Mouse (Mus musculus) thymus, adult 2 months (tissue): ENCODE data around the gene Rgl3. TPM values are rescaled to one million over a fixed set of nuclear protein-coding genes. Genes with fewer than 3 reads are reported as not detected.

Experiments used
- DNase-seq: peaks from one replicate; pipeline ENCODE4 v3.0.0; 2021
- H3K27ac ChIP-seq: fragments of 200-500 bp; 2 replicates; pipeline ENCODE4 v1.5.1; 2012; ENCODE audit warnings: low read length, control low read depth; ENCODE audit not compliant: control insufficient read depth, insufficient read depth
- H3K27me3 ChIP-seq: fragments of 200-500 bp; 2 replicates; pipeline ENCODE4 v1.6.1; 2012; ENCODE audit warnings: mild to moderate bottlenecking, low read length, moderate library complexity, mixed read lengths; ENCODE audit not compliant: control insufficient read depth, insufficient read depth
- H3K36me3 ChIP-seq: fragments of 200-500 bp; 2 replicates; pipeline ENCODE4 v1.6.1; 2012; ENCODE audit warnings: mild to moderate bottlenecking, low read length, moderate library complexity; ENCODE audit not compliant: control insufficient read depth, insufficient read depth
- H3K4me1 ChIP-seq: fragments of 200-500 bp; replicated peaks from 2 replicates; pipeline ENCODE4 v1.6.1; 2012; ENCODE audit warnings: low read length; ENCODE audit not compliant: control insufficient read depth, insufficient read depth
- H3K4me3 ChIP-seq: fragments of 200-500 bp; 2 replicates; pipeline ENCODE4 v1.5.1; 2012; ENCODE audit warnings: mild to moderate bottlenecking, low read length, control low read depth, moderate library complexity; ENCODE audit not compliant: control insufficient read depth, insufficient read depth
- CTCF ChIP-seq: fragments of 200-500 bp; IDR thresholded peaks from 2 replicates; pipeline ENCODE4 v1.5.1; 2012; ENCODE audit warnings: mild to moderate bottlenecking, control low read depth, low read length, moderate library complexity, borderline replicate concordance; ENCODE audit not compliant: control insufficient read depth, poor library complexity, insufficient read depth; ENCODE audit errors: extremely low read depth
- POLR2A ChIP-seq: fragments of 200-500 bp; IDR thresholded peaks from 2 replicates; pipeline ENCODE4 v1.6.1; 2012; ENCODE audit warnings: mild to moderate bottlenecking, low read length, control low read depth, moderate library complexity; ENCODE audit not compliant: control insufficient read depth, poor library complexity, insufficient read depth; ENCODE audit errors: extremely low read depth
- WGBS: fragments of 180-500 bp; shearing (Covaris S2); methylation state at CpG from one replicate; pipeline ENCODE4 v1.1.7; 2018; 5-methylcytosine and 5-hydroxymethylcytosine counted together
- polyA plus RNA-seq: library from polyadenylated mRNA; depleted of rRNA; stranded (reverse); fragments of >200 nt; gene quantifications from 2 replicates; pipeline ENCODE4 v1.2.3, GENCODE M21; 2012; rRNA removed

Gene Rgl3
- polyA plus RNA-seq, 1 experiment, result 9.5 TPM

DNA sequence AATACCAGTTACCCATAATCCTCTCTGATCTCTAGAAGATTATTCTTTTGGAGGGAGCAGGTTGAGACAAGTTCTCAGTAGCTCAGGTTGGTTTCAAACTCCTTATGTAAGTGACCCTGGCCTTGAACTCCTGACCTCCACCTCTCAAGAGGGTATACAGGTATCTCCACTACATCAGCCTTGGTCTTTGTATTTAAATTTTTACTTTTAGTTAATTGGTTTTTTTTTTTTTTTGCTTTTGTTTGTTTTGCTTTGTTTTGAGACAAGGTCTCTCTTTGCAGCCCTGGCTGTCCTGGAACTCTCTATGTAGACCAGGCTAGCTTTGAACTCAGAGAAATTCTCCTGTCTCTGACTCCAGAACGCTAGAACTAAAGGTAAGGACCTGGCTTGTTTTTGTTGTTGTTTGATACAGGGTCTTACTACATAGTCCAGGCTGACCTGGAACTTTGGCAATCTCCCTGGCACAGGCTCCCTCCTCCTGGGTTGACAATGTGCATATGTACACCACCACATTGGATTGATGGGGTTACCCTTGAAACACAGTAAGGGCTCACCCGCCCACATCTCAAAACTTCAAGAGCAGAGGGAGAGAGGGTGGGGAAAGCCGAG is 65.7 kb downstream of the Rgl3 start:
- peaks cover 8% of the 10 kb centered on the region; the same call in 1 of the 2 replicates for H3K4me1 ChIP-seq
- 39% methylated on average over 3 of the region's 3 CpGs for WGBS

DNA sequence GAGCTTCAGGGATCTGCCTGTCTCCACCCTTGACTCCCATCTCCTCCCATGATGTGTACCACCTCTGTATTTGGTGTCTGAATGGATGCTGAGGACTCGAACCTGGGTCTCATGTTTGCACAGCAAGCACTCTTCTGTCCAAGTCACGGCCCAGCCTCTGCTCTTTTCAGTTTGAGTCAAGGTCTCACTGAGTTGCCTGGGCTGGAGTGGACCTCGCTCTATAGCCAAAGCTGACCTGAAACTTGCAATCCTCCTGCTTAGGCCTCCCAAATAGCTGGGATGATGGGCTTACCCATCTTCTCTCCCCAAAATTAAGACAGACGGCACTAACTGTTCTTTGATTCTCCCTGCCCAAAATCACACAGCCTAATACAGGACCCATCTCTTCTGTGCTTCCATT is 66.2 kb downstream of the Rgl3 start:
- Histone ChIP-seq H3K27me3 (no peaks in the 10 kb centered on the region), H3K36me3 (no peaks in the 10 kb centered on the region), H3K4me1 (peaks cover 11% of the 10 kb centered on the region; the same call in 1 of the 2 replicates), H3K27ac (no peak overlapping the region), H3K4me3 (no peak overlapping the region)
- TF ChIP-seq CTCF (no peak), POLR2A (no peak)
- DNase-seq, result no peak
- 93% methylated on average over 4 of the region's 4 CpGs for WGBS

More for the DNA sequence above, 65.7 kb downstream of the Rgl3 start:
- Histone ChIP-seq H3K27ac (no peak overlapping the region), H3K4me3 (no peak overlapping the region), H3K27me3 (no peaks in the 10 kb centered on the region), H3K36me3 (no peaks in the 10 kb centered on the region)
- TF ChIP-seq CTCF (no peak), POLR2A (no peak)
- no peak for DNase-seq

Other genes with a start within 250 kb of the Rgl3 start
- gene Spc24, start 229.1 kb downstream of the Rgl3 start, polyA plus RNA-seq, result 59.0 and 75.8 TPM in 2 replicates
- 9.1 and 12.6 TPM in 2 replicates for gene Kank2, start 190.7 kb downstream of the Rgl3 start, polyA plus RNA-seq
- 4.7 and 6.5 TPM in 2 replicates for gene Angptl8, start 153.9 kb downstream of the Rgl3 start, polyA plus RNA-seq
- 27.7 and 30.8 TPM in 2 replicates for gene Dock6, start 136.8 kb downstream of the Rgl3 start, polyA plus RNA-seq
- 34.9 and 40.3 TPM in 2 replicates for gene Rab3d, start 71.3 kb downstream of the Rgl3 start, polyA plus RNA-seq
- 1.3 and 1.9 TPM in 2 replicates for gene Ccdc159, start 62.0 kb downstream of the Rgl3 start, polyA plus RNA-seq
- 40.0 and 47.7 TPM in 2 replicates for gene Tmem205, start 61.9 kb downstream of the Rgl3 start, polyA plus RNA-seq
- gene Plppr2, start 52.4 kb downstream of the Rgl3 start, polyA plus RNA-seq, result 3.8 and 5.5 TPM in 2 replicates
- 6.7 and 7.6 TPM in 2 replicates for gene Swsap1, start 33.7 kb downstream of the Rgl3 start, polyA plus RNA-seq
- 3.8 and 4.9 TPM in 2 replicates for gene Epor, start 25.9 kb downstream of the Rgl3 start, polyA plus RNA-seq
- 0.11 and 0.18 TPM in 2 replicates for gene Ccdc151, start 13.2 kb upstream of the Rgl3 start, polyA plus RNA-seq
- gene Prkcsh, start 13.4 kb upstream of the Rgl3 start, polyA plus RNA-seq, result 109 and 119 TPM in 2 replicates
- gene Elavl3, start 62.6 kb upstream of the Rgl3 start, polyA plus RNA-seq, result 0.35 and 0.43 TPM in 2 replicates
- not detected in 2 replicates for gene Gm49318, start 81.8 kb upstream of the Rgl3 start, polyA plus RNA-seq
- gene Zfp653, start 81.9 kb upstream of the Rgl3 start, polyA plus RNA-seq, result 52.0 and 52.6 TPM in 2 replicates
- gene Ecsit, start 96.0 kb upstream of the Rgl3 start, polyA plus RNA-seq, result 58.1 and 62.2 TPM in 2 replicates
- gene Cnn1, start 109.8 kb upstream of the Rgl3 start, polyA plus RNA-seq, result 4.3 and 5.0 TPM in 2 replicates
- 187 and 205 TPM in 2 replicates for gene Elof1, start 127.7 kb upstream of the Rgl3 start, polyA plus RNA-seq
- gene Acp5, start 146.3 kb upstream of the Rgl3 start, polyA plus RNA-seq, result 248 and 304 TPM in 2 replicates
- gene Pigyl, start 167.4 kb upstream of the Rgl3 start, polyA plus RNA-seq, result 64.7 and 83.0 TPM in 2 replicates
- gene Zfp872, start 198.6 kb upstream of the Rgl3 start, polyA plus RNA-seq, result 0.04 and 0.05 TPM in 2 replicates
- 20.8 and 23.0 TPM in 2 replicates for gene Zfp809, start 236.3 kb upstream of the Rgl3 start, polyA plus RNA-seq